Mouse (Mus musculus) spleen, adult 2 months (tissue): Measurements from ENCODE around the gene Pafah1b1. TPM values are rescaled to one million over a fixed set of nuclear protein-coding genes. Genes with fewer than 3 reads are reported as not detected.

ENCODE experiments used
- DNase-seq, 2 experiments: peaks; one replicate each; pipeline versions ENCODE4 v3.0.0 to v3.0.0-alpha.2; 2012 to 2021; ENCODE audit warnings: low spot score in 2 of 2, low read depth in 1 of 2
- H3K27ac ChIP-seq: fragments of 200-500 bp; 2 replicates; pipeline ENCODE4 v1.5.1; 2012; ENCODE audit warnings: low read length, inconsistent platforms; ENCODE audit not compliant: insufficient read depth
- H3K27me3 ChIP-seq: fragments of 200-500 bp; 2 replicates; pipeline ENCODE4 v1.6.1; 2012; ENCODE audit warnings: mild to moderate bottlenecking, moderate library complexity, low read length, inconsistent platforms; ENCODE audit not compliant: control insufficient read depth, insufficient read depth
- H3K36me3 ChIP-seq: fragments of 200-500 bp; 2 replicates; pipeline ENCODE4 v1.6.1; 2012; ENCODE audit warnings: mild to moderate bottlenecking, low read length, inconsistent platforms; ENCODE audit not compliant: control insufficient read depth, insufficient read depth
- H3K4me1 ChIP-seq: fragments of 200-500 bp; 2 replicates; pipeline ENCODE4 v1.6.1; 2011; ENCODE audit warnings: inconsistent platforms; ENCODE audit not compliant: control insufficient read depth, insufficient read depth, insufficient read length
- H3K4me3 ChIP-seq: fragments of 200-500 bp; 2 replicates; pipeline ENCODE4 v1.5.1; 2011; ENCODE audit warnings: mild to moderate bottlenecking, inconsistent platforms; ENCODE audit not compliant: insufficient read depth, insufficient read length; ENCODE audit errors: extremely low read depth
- CTCF ChIP-seq: fragments of 200-500 bp; IDR thresholded peaks from 2 replicates; pipeline ENCODE4 v1.5.1; 2011; ENCODE audit warnings: mild to moderate bottlenecking, inconsistent platforms; ENCODE audit not compliant: insufficient read depth, insufficient read length, insufficient replicate concordance; ENCODE audit errors: extremely low read depth
- POLR2A ChIP-seq: fragments of 200-500 bp; IDR thresholded peaks from 2 replicates; pipeline ENCODE4 v1.6.1; 2011; ENCODE audit warnings: low read depth, low read length, inconsistent platforms
- WGBS: fragments of 180-500 bp; shearing (Covaris S2); methylation state at CpG from one replicate; pipeline ENCODE4 v1.1.7; 2018; 5-methylcytosine and 5-hydroxymethylcytosine counted together
- polyA plus RNA-seq: library from polyadenylated mRNA; depleted of rRNA; stranded (reverse); fragments of >200 nt; gene quantifications from 2 replicates; pipeline ENCODE4 v1.2.3, GENCODE M21; 2012

Gene Pafah1b1
- polyA plus RNA-seq, 1 experiment, result 10.0 TPM

DNA sequence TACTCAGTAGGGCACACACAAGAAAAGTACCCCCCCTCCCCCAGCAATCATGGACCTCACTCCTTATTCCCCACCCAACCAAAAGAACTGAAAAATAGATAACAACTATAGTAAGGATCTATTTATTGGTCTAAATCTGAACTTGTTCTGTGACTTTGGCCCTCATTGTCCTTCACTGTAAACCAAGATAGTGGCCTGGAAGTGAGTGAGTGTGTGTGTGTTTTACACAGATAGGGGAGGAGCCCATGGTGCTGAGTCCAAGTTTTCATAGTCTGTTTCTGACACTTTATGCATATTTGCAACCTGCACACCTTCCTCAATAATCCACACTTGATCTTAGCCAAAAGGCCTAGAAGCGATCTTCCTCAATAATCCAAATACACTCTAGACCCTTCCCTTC is 75.8 kb downstream of the Pafah1b1 start:
- Histone ChIP-seq H3K4me1 (peaks cover 18% of the 10 kb centered on the region), H3K4me3 (peak overlapping the region; percentile 87), H3K36me3 (no peaks in the 10 kb centered on the region), H3K27ac (peak overlapping the region; percentile 64), H3K27me3 (no peaks in the 10 kb centered on the region)
- TF ChIP-seq CTCF (no peak), POLR2A (no peak)
- DNase-seq, result no peak
- WGBS, result 9% methylated on average over 1 of the region's 1 CpGs

GRCm38 (mm10) chr11:74647966-74648365 is 76.5 kb downstream of the Pafah1b1 start:
- 73% methylated on average over 1 of the region's 1 CpGs for WGBS
- DNase-seq, result no peak
- Histone ChIP-seq H3K27me3 (no peaks in the 10 kb centered on the region), H3K27ac (peak overlapping the region; percentile 4; the same call in 1 of the 2 replicates), H3K4me3 (no peak overlapping the region), H3K4me1 (peaks cover 18% of the 10 kb centered on the region), H3K36me3 (no peaks in the 10 kb centered on the region)
- TF ChIP-seq POLR2A (no peak), CTCF (no peak)

- peaks cover 9% of the 10 kb centered on the region for H3K27me3 ChIP-seq
- TF ChIP-seq CTCF (no peak), POLR2A (no peak)
- no peaks in the 10 kb centered on the region for H3K36me3 ChIP-seq
- H3K4me1 ChIP-seq, result peaks cover 8% of the 10 kb centered on the region
- WGBS, result 50% methylated on average over 1 of the region's 1 CpGs
- H3K27ac ChIP-seq, result no peak overlapping the region
- H3K4me3 ChIP-seq, result no peak overlapping the region
- DNase-seq, result no peak
These were observed 84.8 kb downstream of the Pafah1b1 start for GRCm38 (mm10) chr11:74639628-74640027.

DNA sequence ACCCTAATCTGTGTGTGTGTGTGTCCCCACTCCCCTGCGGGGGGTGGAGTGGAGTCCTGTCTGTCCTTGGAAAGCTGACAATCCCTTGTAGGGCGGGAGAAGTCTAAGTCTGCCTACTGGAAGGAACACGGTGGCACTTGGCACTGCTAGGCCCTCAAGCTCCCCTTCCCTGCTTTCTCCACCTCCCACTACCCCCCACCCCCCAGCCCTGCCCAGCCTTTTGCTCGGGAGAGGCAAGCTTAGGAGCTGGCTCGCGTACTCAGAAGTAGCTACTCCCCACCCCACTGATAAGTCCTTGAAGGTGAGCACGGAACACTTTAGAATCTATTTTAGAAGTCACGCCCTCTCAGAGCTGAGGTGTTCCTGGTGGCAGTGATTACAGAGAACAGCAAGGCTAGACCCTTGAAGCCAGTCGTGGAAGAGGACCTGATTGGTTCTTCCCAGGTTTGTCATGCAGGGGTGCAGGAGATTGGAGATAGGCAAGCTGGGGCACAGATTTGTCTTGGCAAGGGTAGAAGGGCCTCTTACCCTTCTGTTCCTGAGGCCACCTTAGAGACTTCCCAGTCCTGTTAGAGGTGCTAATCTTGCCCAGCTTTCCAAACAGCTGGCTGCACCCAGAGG is 85.6 kb downstream of the Pafah1b1 start:
- Histone ChIP-seq H3K27me3 (peaks cover 9% of the 10 kb centered on the region), H3K4me3 (peak overlapping the region; percentile 59; the same call in 1 of the 2 replicates), H3K27ac (no peak overlapping the region), H3K36me3 (no peaks in the 10 kb centered on the region), H3K4me1 (peaks cover 8% of the 10 kb centered on the region)
- TF ChIP-seq POLR2A (no peak), CTCF (no peak)
- WGBS, result 52% methylated on average over 9 of the region's 9 CpGs
- no peak for DNase-seq

DNA sequence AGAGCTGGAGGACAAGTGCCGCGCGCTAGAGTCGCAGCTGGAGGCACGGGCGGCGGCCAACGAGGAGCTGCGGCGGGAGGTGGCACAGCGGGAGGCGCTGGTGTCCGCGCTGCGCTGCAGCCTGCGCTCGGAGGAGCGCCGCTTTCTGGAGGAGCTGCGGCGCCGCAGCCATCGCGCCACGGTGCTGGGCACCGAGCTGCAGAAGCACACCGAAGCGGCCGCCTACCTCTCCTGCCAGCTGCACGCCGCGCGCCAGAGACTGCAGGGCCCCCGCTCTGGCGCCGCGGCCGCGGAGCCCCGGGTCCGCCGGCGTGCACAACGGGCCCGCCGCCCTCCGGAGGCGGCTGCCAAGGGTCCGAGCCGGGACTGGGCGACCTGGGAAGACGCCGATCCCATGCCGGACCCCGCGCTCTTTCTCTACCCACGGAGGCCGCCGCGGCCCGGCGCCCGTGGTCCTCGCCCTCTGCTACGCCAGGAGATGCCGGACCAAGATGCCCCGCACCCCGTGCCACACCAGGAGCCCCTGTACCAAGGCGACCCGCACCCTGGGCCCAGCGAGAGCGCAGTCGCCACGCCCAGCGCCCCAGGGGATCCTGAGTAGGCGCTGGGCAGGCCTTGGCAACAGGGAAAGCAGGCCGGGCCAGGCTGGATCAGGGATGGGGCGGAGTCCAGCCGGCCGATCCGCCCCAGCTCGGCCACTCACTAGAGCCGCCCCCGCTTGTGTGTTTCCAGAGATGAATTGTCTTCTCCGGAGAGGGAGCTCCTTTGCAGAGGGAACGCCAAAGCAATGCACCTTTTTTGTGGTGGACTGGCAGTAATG is 86.3 kb downstream of the Pafah1b1 start:
- Histone ChIP-seq H3K4me1 (peaks cover 8% of the 10 kb centered on the region), H3K27ac (peak overlapping the region; percentile 53; the same call in 1 of the 2 replicates), H3K27me3 (peaks cover 9% of the 10 kb centered on the region), H3K36me3 (no peaks in the 10 kb centered on the region), H3K4me3 (peak overlapping the region; percentile 59; the same call in 1 of the 2 replicates)
- peak in 1 of 2 experiments; percentile 46 for DNase-seq
- TF ChIP-seq POLR2A (no peak), CTCF (0 out of 2 replicates have a peak, but pooled peaks have one; percentile 20)
- WGBS, result 2% methylated on average over 82 of the region's 86 CpGs

DNA sequence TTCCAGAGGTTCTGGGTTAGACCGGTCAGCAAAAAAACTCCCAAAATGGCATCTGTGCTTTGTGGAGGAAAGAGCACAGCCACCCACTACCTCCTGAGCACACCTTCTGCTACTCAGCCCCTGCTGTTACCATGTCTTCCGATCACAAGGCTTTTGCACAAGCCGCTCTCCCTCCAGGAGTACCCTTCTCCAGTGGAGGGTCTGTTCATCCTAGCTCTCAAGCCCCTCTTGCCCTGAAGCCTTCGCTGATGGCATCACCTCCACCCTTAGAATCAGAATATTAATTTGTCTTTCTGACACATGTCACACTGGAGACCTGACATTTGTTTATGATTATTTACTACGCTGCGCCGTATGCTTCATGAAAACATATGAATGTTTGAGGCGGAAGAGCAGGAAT is 87.0 kb downstream of the Pafah1b1 start:
- Histone ChIP-seq H3K4me1 (peaks cover 8% of the 10 kb centered on the region), H3K27ac (no peak overlapping the region), H3K4me3 (peak overlapping the region; percentile 59; the same call in 1 of the 2 replicates), H3K36me3 (no peaks in the 10 kb centered on the region), H3K27me3 (peaks cover 9% of the 10 kb centered on the region)
- 36% methylated on average over 8 of the region's 8 CpGs for WGBS
- TF ChIP-seq POLR2A (no peak), CTCF (no peak)
- DNase-seq, result no peak
